Mouse (Mus musculus): Measurements from ENCODE around the gene Olfr1373.
A peak's percentile ranks its signal among the peaks of the same experiment; 100 is the strongest.
"Not testable (repeated sequence)": the region's sequence is repeated elsewhere in the genome, so short reads cannot be mapped to it uniquely, and the experiment has no call there.

Olfr1373 gene

DNA sequence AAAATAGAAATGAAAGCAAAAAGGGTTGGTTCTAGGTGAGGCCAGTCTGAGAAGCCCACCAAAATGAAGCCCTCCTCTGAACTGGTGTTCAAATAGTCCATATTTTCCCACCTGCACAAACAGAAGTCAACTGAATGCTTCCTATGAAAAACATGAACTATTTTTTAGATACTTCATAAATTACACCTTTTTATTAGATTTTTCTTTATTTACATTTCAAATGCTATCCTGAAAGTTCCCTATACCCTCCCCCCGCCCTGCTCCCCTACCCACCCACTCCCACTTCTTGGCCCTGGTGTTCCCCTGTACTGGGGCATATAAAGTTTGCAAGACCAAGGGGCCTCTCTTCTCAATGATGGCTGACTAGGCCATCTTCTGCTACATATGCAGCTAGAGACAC, at the start of gene Olfr1373:
Gene Olfr1373, minus strand, starts transcription at position 101 of the 400 bp plus-strand sequence.
- not testable (repeated sequence) for DNase-seq (ENCODE audit: low spot score in 2 of 2)

- DNase-seq (ENCODE audit: low spot score in 2 of 2), result not testable (repeated sequence)
Measured at GRCm38 (mm10) chr11:52180651-52181050, 35.3 kb upstream of the Olfr1373 start.

DNA sequence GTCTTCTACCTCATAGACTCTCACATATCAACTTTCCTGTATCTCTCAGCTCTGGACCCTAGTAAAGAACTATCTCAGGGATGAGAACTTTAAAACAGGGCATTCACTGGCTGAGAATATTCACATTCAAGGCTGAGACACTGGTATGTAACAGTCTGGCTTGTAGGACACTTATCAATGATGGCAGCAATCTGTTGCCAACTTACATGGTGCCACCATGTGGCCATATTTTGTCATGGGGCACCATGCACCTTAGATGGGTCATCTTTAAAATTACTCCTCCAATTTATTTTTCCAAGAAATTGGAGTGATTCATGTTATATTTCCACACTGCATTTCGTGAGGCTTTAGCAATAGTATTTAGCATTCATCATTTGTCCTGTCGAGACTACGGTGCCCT, 34.6 kb upstream of the Olfr1373 start:
- not testable (repeated sequence) for DNase-seq (ENCODE audit: low spot score in 2 of 2)

DNA sequence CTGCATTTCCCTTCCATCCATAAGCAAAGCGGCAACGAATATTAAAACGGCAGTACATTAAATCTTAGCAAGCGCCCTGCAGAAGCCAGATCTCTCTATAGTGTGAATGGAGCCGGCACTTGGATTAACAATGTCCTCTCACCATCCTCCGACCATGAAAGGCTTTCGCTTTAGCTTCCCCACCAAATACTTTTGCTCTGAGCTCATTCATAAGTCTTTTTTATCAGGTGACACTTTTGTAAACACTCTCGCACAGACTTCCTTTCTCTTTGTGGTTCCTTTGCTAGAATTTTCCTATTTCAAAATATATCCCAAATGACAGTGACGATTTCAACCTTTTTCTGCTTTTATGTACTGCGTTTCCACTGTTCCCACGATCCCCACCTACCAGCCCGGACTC, 23.1 kb upstream of the Olfr1373 start:
- no peak for DNase-seq (ENCODE audit: low spot score in 2 of 2)

- not testable (repeated sequence) for DNase-seq (ENCODE audit: low spot score in 2 of 2)
Measured at GRCm38 (mm10) chr11:52167901-52168302, 22.6 kb upstream of the Olfr1373 start.

GRCm38 (mm10) chr11:52167126-52167525, 21.8 kb upstream of the Olfr1373 start:
- no peak for DNase-seq (ENCODE audit: low spot score in 2 of 2)

GRCm38 (mm10) chr11:52163926-52164325, 18.6 kb upstream of the Olfr1373 start:
- no peak for DNase-seq (ENCODE audit: low spot score in 2 of 2)

GRCm38 (mm10) chr11:52143675-52144074, 1.7 kb downstream of the Olfr1373 start:
- DNase-seq (ENCODE audit: low spot score in 2 of 2), result peak in 1 of 2 experiments; percentile 69

DNA sequence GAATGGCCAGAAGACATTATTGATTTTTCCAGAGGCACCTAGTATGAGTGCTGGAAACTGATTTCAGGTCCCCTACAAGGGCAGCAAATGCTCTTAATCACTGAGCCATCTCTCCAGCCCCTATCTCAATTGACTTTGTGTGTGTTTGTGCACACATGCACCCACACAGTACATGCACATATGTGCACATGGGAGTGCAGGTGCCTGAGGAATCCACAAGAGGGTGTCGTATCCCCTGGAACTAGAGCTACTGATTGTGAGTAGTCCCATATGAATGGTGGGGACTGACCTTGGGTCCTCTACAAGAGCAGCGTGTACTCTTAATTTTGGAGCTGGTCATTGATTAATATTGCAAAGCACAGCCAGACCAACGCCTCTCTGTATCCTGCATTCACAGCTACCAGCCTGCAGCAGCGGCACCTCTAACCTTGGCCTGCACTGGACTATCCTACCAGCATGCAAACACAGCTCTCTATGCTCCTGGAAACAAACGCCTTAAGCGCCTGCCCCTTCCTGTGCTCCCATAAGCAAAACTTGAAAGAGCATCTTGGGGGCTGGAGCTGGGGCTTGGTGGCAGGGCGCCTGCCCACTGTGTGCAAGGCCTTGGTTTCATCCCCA, 14.8 kb downstream of the Olfr1373 start:
- DNase-seq (ENCODE audit: low spot score in 2 of 2), result no peak

GRCm38 (mm10) chr11:52129621-52130450, 15.5 kb downstream of the Olfr1373 start:
- peak in 1 of 2 experiments; percentile 78 for DNase-seq (ENCODE audit: low spot score in 2 of 2)

DNA sequence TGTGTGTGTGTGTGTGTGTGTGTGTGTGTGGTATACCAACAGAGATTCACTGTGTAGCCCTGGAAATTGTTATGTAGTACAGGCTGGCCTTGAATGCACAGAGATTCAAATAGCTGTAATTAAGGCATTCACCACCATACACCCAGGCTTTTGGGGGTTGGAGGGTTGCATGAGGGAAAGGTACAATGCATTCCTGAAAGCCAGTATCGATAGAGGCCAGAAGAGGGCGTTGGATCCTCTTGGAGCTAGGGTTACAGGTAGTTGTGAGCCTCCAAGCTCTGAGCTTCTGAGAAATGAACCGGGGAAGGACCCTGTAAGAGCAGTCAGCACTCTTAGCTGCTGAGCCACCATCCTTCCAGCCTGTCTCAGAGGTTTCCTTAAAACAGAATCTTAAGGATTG, 16.2 kb downstream of the Olfr1373 start:
- peak in 1 of 2 experiments; percentile 38 for DNase-seq (ENCODE audit: low spot score in 2 of 2)

GRCm38 (mm10) chr11:52128316-52129061, 16.8 kb downstream of the Olfr1373 start:
- DNase-seq (ENCODE audit: low spot score in 2 of 2), result peak in 1 of 2 experiments; percentile 53

DNA sequence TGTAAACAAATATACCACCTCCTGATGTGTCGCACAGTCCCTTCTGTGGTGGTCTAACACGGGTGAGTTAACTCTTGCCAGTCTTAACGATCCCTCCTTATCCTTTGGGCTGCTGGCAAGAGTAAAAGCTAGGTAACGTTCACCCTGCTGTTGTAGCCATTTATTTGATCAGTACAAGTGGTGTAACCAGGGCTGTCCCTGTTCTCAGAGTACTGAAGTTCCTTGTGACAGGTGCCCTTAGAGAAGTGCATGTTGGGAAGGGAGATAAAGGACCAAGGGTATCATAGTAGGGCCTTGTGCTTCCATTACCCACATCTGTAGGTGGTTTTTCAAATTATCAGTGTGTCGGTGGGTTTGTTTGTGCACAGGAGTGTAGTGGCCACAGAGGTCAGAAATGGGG, 17.6 kb downstream of the Olfr1373 start:
- no peak for DNase-seq (ENCODE audit: low spot score in 2 of 2)

DNA sequence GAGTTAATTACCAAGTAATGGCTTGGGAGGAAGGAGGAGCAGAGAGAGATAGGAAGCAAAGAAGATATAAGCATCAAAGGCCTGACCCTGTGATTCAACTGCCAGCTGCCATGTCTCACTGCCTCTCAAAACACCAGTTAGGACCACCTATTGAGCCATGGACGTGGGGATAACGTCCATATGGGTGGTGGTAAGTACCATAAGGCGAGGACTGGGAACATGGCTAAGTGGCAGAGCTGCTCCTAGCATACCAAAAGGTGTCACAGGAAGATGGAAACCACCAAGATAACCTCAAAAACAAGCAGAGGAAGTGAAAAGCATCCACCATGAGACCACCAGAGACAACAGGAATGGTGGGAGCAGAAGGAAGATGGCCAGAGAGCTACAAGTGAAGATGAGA, 18.2 kb downstream of the Olfr1373 start:
- DNase-seq (ENCODE audit: low spot score in 2 of 2), result no peak

DNA sequence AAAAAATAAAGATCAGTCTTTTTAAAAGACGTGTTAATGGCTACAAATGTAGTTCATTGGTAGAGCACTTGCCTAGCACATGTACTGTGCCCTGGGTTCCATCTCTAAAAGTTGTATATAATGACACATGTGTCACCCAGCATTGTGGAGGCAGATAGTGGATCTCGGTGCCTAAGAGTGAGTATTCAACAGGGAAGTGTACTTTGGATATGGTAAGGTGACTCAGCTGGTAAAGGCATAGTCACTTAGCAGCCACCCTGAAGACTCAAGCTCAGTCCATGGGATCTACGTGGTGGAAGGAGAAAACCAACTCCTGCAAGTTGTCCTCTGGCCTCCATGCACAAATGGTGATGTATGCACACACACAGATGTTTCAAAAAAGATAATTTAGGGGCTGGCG, 20.9 kb downstream of the Olfr1373 start:
- no peak for DNase-seq (ENCODE audit: low spot score in 2 of 2)

DNA sequence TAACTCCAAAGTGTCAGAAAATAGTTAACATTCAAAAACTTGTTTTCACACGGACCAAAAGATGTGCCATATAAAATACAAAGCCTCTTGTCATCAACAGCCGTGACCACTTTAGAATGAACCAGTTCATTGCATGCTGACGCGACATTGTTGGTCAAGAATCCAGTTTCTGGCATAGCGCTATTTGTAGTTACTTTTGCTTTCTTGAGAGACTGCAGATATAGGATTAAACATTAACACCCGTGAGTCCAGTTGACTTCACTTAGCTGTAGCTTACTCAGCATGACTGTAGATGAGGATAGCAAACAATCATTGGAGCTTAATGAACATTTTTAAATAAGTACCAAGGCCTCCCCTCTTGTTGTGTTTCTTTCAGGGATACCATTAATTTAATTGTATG, 23.3 kb downstream of the Olfr1373 start:
- DNase-seq (ENCODE audit: low spot score in 2 of 2), result no peak

- not testable (repeated sequence) for DNase-seq (ENCODE audit: low spot score in 2 of 2)
Measured at GRCm38 (mm10) chr11:52120415-52120814, 24.9 kb downstream of the Olfr1373 start.

GRCm38 (mm10) chr11:52117156-52117555, 28.2 kb downstream of the Olfr1373 start:
- DNase-seq (ENCODE audit: low spot score in 2 of 2), result no peak

DNA sequence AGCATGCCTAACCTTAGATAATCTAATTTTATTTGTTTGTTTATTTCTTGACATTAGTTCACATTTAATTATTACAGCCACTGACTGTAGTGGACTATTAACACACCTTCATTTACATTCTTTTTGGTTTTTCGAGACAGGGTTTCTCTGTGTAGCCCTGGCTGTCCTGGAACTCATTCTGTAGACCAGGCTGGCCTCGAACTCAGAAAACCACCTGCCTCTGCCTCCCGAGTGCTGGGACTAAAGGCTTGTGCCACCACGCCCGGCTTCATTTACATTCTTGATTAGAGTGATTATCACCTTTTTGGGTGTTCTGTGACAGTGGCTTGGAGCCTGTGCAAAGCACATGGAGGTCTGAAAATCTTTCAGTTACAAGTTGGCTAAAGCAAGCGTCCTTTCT, 29.2 kb downstream of the Olfr1373 start:
- not testable (repeated sequence) for DNase-seq (ENCODE audit: low spot score in 2 of 2)

DNA sequence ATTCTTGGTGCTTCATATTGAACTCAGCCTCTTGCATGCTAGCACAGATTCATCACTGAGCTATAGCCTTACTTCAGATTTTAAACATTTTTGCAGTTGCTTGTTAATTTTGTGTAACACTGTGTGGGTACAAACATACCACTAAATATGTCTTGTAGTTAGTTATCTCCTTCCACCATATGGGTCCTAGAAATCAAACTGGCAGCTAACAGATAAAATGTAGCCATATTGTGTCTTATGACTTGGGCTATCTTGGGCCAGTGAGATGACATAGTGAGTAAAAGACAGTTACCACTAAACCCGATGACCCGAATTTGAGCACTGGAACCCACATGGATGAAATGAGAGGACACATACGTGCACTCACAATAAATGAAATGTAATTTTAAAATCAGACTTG, 29.8 kb downstream of the Olfr1373 start:
- DNase-seq (ENCODE audit: low spot score in 2 of 2), result no peak

DNA sequence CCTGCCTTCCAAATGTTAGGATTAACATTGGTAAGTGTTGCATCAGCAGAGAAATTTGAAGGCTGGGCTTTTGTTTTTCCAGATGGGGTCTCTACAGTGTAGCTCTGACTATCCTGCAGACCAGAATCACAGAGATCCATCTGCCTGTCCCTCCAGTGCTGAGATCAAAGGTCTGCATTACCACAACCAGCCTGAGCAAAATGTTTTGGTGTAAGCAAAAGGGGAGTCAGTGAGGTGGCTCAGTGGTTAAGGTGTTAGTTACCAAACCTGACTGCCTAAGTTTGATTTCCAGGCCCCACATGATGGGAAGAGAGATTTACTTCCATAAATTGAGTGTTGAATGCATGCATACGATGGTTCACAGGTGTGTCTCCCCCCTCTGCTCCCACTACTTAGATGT, 35.9 kb downstream of the Olfr1373 start:
- no peak for DNase-seq (ENCODE audit: low spot score in 2 of 2)

DNA sequence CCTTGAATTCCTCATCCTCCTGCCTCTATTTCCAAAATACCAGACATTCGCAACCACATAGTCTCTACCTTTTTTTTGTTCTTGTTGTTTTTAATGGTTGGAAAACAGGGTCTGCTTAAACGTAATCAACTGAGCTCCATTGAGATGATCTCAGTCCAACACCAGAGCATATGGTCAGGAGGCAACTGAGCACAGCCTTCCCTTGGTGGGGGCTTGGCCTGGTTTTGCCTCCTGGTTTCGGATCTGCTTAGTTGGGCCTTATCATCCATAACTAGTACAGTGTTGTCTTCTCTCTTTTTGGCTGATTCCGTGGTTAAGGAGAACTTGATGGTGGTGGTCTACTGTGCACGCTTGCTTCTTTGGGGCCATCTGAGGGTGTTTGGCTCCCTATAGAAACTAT, 36.5 kb downstream of the Olfr1373 start:
- no peak for DNase-seq (ENCODE audit: low spot score in 2 of 2)

All from left cerebral cortex, adult 9 months (tissue).